Mouse (Mus musculus) limb, embryonic 14.5 days (tissue): Measurements from ENCODE around the gene Myo10. TPM values are rescaled to one million over a fixed set of nuclear protein-coding genes. Genes with fewer than 3 reads are reported as not detected.
A peak's percentile ranks its signal among the peaks of the same experiment; 100 is the strongest.

Source experiments
- ATAC-seq: fragments of 200-750 bp; cut with Nextera tagmentation; 2 replicates; pipeline ENCODE4 v1.8.0; 2017; ENCODE audit warnings: low read depth, moderate number of reproducible peaks, moderate TSS enrichment; ENCODE audit not compliant: low FRiP score
- DNase-seq: peaks from one replicate; pipeline ENCODE4 v3.0.0-alpha.2; 2015; ENCODE audit warnings: low spot score
- H3K27ac ChIP-seq: fragments of 300-500 bp; sonication (generic); replicated peaks from 2 replicates; pipeline ENCODE4 v1.5.1; 2014; ENCODE audit warnings: low read depth, mild to moderate bottlenecking, low read length, moderate library complexity, mixed read lengths
- H3K27me3 ChIP-seq: fragments of 300-500 bp; sonication (generic); 2 replicates; pipeline ENCODE4 v1.6.1; 2014; ENCODE audit warnings: low read length, mixed read lengths; ENCODE audit not compliant: control insufficient read depth, insufficient read depth
- H3K36me3 ChIP-seq: fragments of 300-500 bp; sonication (generic); 2 replicates; pipeline ENCODE4 v1.6.1; 2014; ENCODE audit warnings: mild to moderate bottlenecking, low read length, moderate library complexity, mixed read lengths; ENCODE audit not compliant: control insufficient read depth, insufficient read depth
- H3K4me1 ChIP-seq: fragments of 300-500 bp; sonication (generic); 2 replicates; pipeline ENCODE4 v1.6.1; 2014; ENCODE audit warnings: antibody characterized with exemption, low read length, mixed read lengths; ENCODE audit not compliant: control insufficient read depth, insufficient read depth
- H3K4me2 ChIP-seq: fragments of 300-500 bp; sonication (generic); replicated peaks from 2 replicates; pipeline ENCODE4 v1.6.1; 2014; ENCODE audit warnings: low read depth, mild to moderate bottlenecking, low read length, moderate library complexity; ENCODE audit not compliant: severe bottlenecking
- H3K4me3 ChIP-seq: fragments of 300-500 bp; sonication (generic); replicated peaks from 2 replicates; pipeline ENCODE4 v1.5.1; 2014; ENCODE audit warnings: low read length
- H3K9ac ChIP-seq: fragments of 300-500 bp; sonication (generic); 2 replicates; pipeline ENCODE4 v1.6.1; 2014; ENCODE audit warnings: mild to moderate bottlenecking, low read depth, low read length, moderate library complexity; ENCODE audit not compliant: severe bottlenecking
- H3K9me3 ChIP-seq: fragments of 300-500 bp; sonication (generic); 2 replicates; pipeline ENCODE4 v1.6.1; 2016; ENCODE audit warnings: low read length; ENCODE audit not compliant: control insufficient read depth
- POLR2A ChIP-seq: fragments of 200-500 bp; IDR thresholded peaks from 2 replicates; pipeline ENCODE4 v1.8.0; 2012; ENCODE audit warnings: inconsistent platforms, mild to moderate bottlenecking, moderate library complexity, borderline replicate concordance; ENCODE audit not compliant: insufficient read depth, insufficient read length; ENCODE audit errors: extremely low read depth
- WGBS: fragments of 180-500 bp; shearing (Covaris S2); extraction: QIAGEN DNeasy Blood & Tissue Kit; methylation state at CpG from one replicate; pipeline ENCODE4 v1.1.7; 2014; 5-methylcytosine and 5-hydroxymethylcytosine counted together
- polyA plus RNA-seq, 2 experiments: library from polyadenylated mRNA; depleted of rRNA in 1 of 2; stranded (reverse) in 1 of 2; unstranded in 1 of 2; fragments of >200 nt; fragmentation: Nextera tagmentation in 1 of 2; extraction: Ambion mirVana in 1 of 2; gene quantifications; 2 replicates each; pipeline versions ENCODE4 v1.2.1 to v1.2.3; 2012 to 2014

Gene Myo10
- polyA plus RNA-seq, 2 experiments = 26.9 to 28.8 TPM

- Histone ChIP-seq H3K27me3 (no peaks in the 10 kb centered on the region), H3K9ac (no peak overlapping the region), H3K36me3 (peaks cover 4% of the 10 kb centered on the region), H3K9me3 (no peaks in the 10 kb centered on the region), H3K27ac (no peak overlapping the region), H3K4me3 (no peak overlapping the region), H3K4me1 (peaks cover 21% of the 10 kb centered on the region), H3K4me2 (no peak overlapping the region)
- ATAC-seq = no peak
- no peak for DNase-seq
- TF ChIP-seq POLR2A = no peak
- 89% methylated on average over 6 of the region's 6 CpGs for WGBS
Measured at GRCm38 (mm10) chr15:25696660-25697059, 74.3 kb downstream of the Myo10 start.

GRCm38 (mm10) chr15:25699032-25699557, 76.8 kb downstream of the Myo10 start:
- Histone ChIP-seq H3K4me3 (no peak overlapping the region), H3K27me3 (no peaks in the 10 kb centered on the region), H3K4me1 (peaks cover 5% of the 10 kb centered on the region; the same call in 1 of the 2 replicates), H3K27ac (no peak overlapping the region), H3K36me3 (peaks cover 10% of the 10 kb centered on the region), H3K9ac (no peak overlapping the region), H3K9me3 (no peaks in the 10 kb centered on the region; the same call in 1 of the 2 replicates), H3K4me2 (no peak overlapping the region)
- no peak for TF ChIP-seq POLR2A
- peak; percentile 30; the same call in 1 of the 2 replicates for ATAC-seq
- 14% methylated on average over 4 of the region's 4 CpGs for WGBS
- no peak for DNase-seq

- Histone ChIP-seq H3K9me3 (no peaks in the 10 kb centered on the region; the same call in 1 of the 2 replicates), H3K36me3 (peaks cover 10% of the 10 kb centered on the region), H3K4me2 (no peak overlapping the region), H3K4me1 (peaks cover 18% of the 10 kb centered on the region), H3K9ac (no peak overlapping the region), H3K27ac (no peak overlapping the region), H3K4me3 (no peak overlapping the region), H3K27me3 (no peaks in the 10 kb centered on the region)
- ATAC-seq (no peak), DNase-seq (no peak)
- no peak for TF ChIP-seq POLR2A
- WGBS = 94% methylated on average over 5 of the region's 5 CpGs
Measured at GRCm38 (mm10) chr15:25702602-25703001, 80.3 kb downstream of the Myo10 start.

GRCm38 (mm10) chr15:25704809-25705585, 82.7 kb downstream of the Myo10 start:
- H3K27ac ChIP-seq = no peak overlapping the region; the same call in 1 of the 2 replicates
- H3K4me2 ChIP-seq = no peak overlapping the region
- DNase-seq = no peak
- no peaks in the 10 kb centered on the region for H3K27me3 ChIP-seq
- H3K9ac ChIP-seq = no peak overlapping the region
- peaks cover 10% of the 10 kb centered on the region for H3K36me3 ChIP-seq
- 61% methylated on average over 11 of the region's 11 CpGs for WGBS
- H3K4me3 ChIP-seq = no peak overlapping the region
- H3K4me1 ChIP-seq = peaks cover 20% of the 10 kb centered on the region
- no peaks in the 10 kb centered on the region; the same call in 1 of the 2 replicates for H3K9me3 ChIP-seq
- no peak for ATAC-seq
- no peak for TF ChIP-seq POLR2A

GRCm38 (mm10) chr15:25706874-25707554, 84.7 kb downstream of the Myo10 start:
- Histone ChIP-seq H3K36me3 (peaks cover 5% of the 10 kb centered on the region; the same call in 1 of the 2 replicates), H3K9ac (no peak overlapping the region), H3K4me1 (peaks cover 20% of the 10 kb centered on the region), H3K4me2 (no peak overlapping the region), H3K4me3 (no peak overlapping the region), H3K27me3 (no peaks in the 10 kb centered on the region), H3K9me3 (no peaks in the 10 kb centered on the region; the same call in 1 of the 2 replicates), H3K27ac (0 out of 2 replicates have a peak overlapping the region, but pooled peaks have one; percentile 22)
- DNase-seq (no peak), ATAC-seq (peak; percentile 41; the same call in 1 of the 2 replicates)
- TF ChIP-seq POLR2A = no peak
- WGBS = 53% methylated on average over 19 of the region's 19 CpGs
